Mouse (Mus musculus): ENCODE data around the gene Azin2. TPM values are rescaled to one million over a fixed set of nuclear protein-coding genes. Genes with fewer than 3 reads are reported as not detected.

The Azin2 gene
- polyA plus RNA-seq, 1 experiment from 2014 or later: 12.5 TPM

GRCm38 (mm10) chr4:128995238-128995637 lies 33.0 kb upstream of the Azin2 start:
- Histone ChIP-seq H3K27ac (ENCODE audit: low read length) (peak overlapping the region; percentile 88), H3K9ac (ENCODE audit: low read depth, low read length) (peak overlapping the region; percentile 91)
- WGBS: 59% methylated on average over 7 of the region's 7 CpGs

GRCm38 (mm10) chr4:128993675-128994074 lies 31.4 kb upstream of the Azin2 start:
- H3K27ac ChIP-seq (ENCODE audit: low read length): peak overlapping the region; percentile 88
- H3K27me3 ChIP-seq (replicated peaks; ENCODE audit: control insufficient read depth, insufficient read depth, low read length): no peaks in the 10 kb centered on the region
- H3K4me3 ChIP-seq (ENCODE audit: low read length): peak overlapping the region; percentile 83
- no peaks in the 10 kb centered on the region for H3K36me3 ChIP-seq (ENCODE audit: control insufficient read depth, insufficient read depth, low read length)
- no peak for ATAC-seq
- H3K9ac ChIP-seq (ENCODE audit: low read depth, low read length): peak overlapping the region; percentile 91
- no peaks in the 10 kb centered on the region for H3K9me3 ChIP-seq (ENCODE audit: control insufficient read depth, low read length)
- peaks cover 34% of the 10 kb centered on the region for H3K4me1 ChIP-seq (ENCODE audit: control insufficient read depth, insufficient read depth, low read length)
- peak overlapping the region; percentile 68 for H3K4me2 ChIP-seq (ENCODE audit: low read depth, low read length)
- WGBS: 2% methylated on average over 12 of the region's 12 CpGs

More at GRCm38 (mm10) chr4:128995238-128995637, 33.0 kb upstream of the Azin2 start:
- H3K4me2 ChIP-seq (ENCODE audit: low read depth, low read length): peak overlapping the region; percentile 68
- no peaks in the 10 kb centered on the region for H3K9me3 ChIP-seq (ENCODE audit: control insufficient read depth, low read length)
- no peaks in the 10 kb centered on the region; the same call in 1 of the 2 replicates for H3K36me3 ChIP-seq (ENCODE audit: control insufficient read depth, insufficient read depth, low read length)
- no peak for ATAC-seq
- no peaks in the 10 kb centered on the region for H3K27me3 ChIP-seq (replicated peaks; ENCODE audit: control insufficient read depth, insufficient read depth, low read length)
- H3K4me1 ChIP-seq (ENCODE audit: control insufficient read depth, insufficient read depth, low read length): peaks cover 37% of the 10 kb centered on the region
- H3K4me3 ChIP-seq (ENCODE audit: low read length): peak overlapping the region; percentile 83

GRCm38 (mm10) chr4:128993025-128993662 lies 30.9 kb upstream of the Azin2 start:
- H3K27me3 ChIP-seq (replicated peaks; ENCODE audit: control insufficient read depth, insufficient read depth, low read length): no peaks in the 10 kb centered on the region
- peak overlapping the region; percentile 88 for H3K27ac ChIP-seq (ENCODE audit: low read length)
- WGBS: under 1% methylated on average over 49 of the region's 49 CpGs
- peaks cover 29% of the 10 kb centered on the region for H3K4me1 ChIP-seq (ENCODE audit: control insufficient read depth, insufficient read depth, low read length)
- peak overlapping the region; percentile 68 for H3K4me2 ChIP-seq (ENCODE audit: low read depth, low read length)
- peak overlapping the region; percentile 91 for H3K9ac ChIP-seq (ENCODE audit: low read depth, low read length)
- peak overlapping the region; percentile 83 for H3K4me3 ChIP-seq (ENCODE audit: low read length)
- no peaks in the 10 kb centered on the region for H3K36me3 ChIP-seq (ENCODE audit: control insufficient read depth, insufficient read depth, low read length)
- no peaks in the 10 kb centered on the region for H3K9me3 ChIP-seq (ENCODE audit: control insufficient read depth, low read length)
- ATAC-seq: peak; percentile 95

GRCm38 (mm10) chr4:128992176-128992575 lies 29.9 kb upstream of the Azin2 start:
- H3K36me3 ChIP-seq (ENCODE audit: control insufficient read depth, insufficient read depth, low read length): no peaks in the 10 kb centered on the region
- H3K4me1 ChIP-seq (ENCODE audit: control insufficient read depth, insufficient read depth, low read length): peaks cover 24% of the 10 kb centered on the region
- no peak overlapping the region for H3K4me3 ChIP-seq (ENCODE audit: low read length)
- H3K27me3 ChIP-seq (replicated peaks; ENCODE audit: control insufficient read depth, insufficient read depth, low read length): no peaks in the 10 kb centered on the region
- H3K27ac ChIP-seq (ENCODE audit: low read length): peak overlapping the region; percentile 67
- peak overlapping the region; percentile 26; the same call in 1 of the 2 replicates for H3K4me2 ChIP-seq (ENCODE audit: low read depth, low read length)
- no peaks in the 10 kb centered on the region for H3K9me3 ChIP-seq (ENCODE audit: control insufficient read depth, low read length)
- ATAC-seq: no peak
- WGBS: 86% methylated on average over 3 of the region's 3 CpGs
- H3K9ac ChIP-seq (ENCODE audit: low read depth, low read length): no peak overlapping the region

GRCm38 (mm10) chr4:128991500-128992008 lies 29.3 kb upstream of the Azin2 start, which contains the start of gene Ak2:
Gene Ak2 (plus strand): TSS chr4:128991958.
- ATAC-seq: no peak
- Histone ChIP-seq H3K27ac (ENCODE audit: low read length) (peak within 1 kb of the TSS; percentile 67), H3K4me3 (ENCODE audit: low read length) (no peak within 1 kb of the TSS), H3K9ac (ENCODE audit: low read depth, low read length) (no peak within 1 kb of the TSS), H3K4me1 (ENCODE audit: control insufficient read depth, insufficient read depth, low read length) (peaks cover 20% of the 10 kb centered on the region), H3K36me3 (ENCODE audit: control insufficient read depth, insufficient read depth, low read length) (no peaks in the 10 kb centered on the region), H3K4me2 (ENCODE audit: low read depth, low read length) (peak within 1 kb of the TSS; percentile 26; the same call in 1 of the 2 replicates), H3K27me3 (replicated peaks; ENCODE audit: control insufficient read depth, insufficient read depth, low read length) (no peaks in the 10 kb centered on the region), H3K9me3 (ENCODE audit: control insufficient read depth, low read length) (no peaks in the 10 kb centered on the region)
- 83% methylated on average over 9 of the region's 9 CpGs for WGBS

GRCm38 (mm10) chr4:128989678-128990077 lies 27.4 kb upstream of the Azin2 start:
- Histone ChIP-seq H3K27ac (ENCODE audit: low read length) (no peak overlapping the region), H3K4me3 (ENCODE audit: low read length) (no peak overlapping the region), H3K4me2 (ENCODE audit: low read depth, low read length) (no peak overlapping the region), H3K9ac (ENCODE audit: low read depth, low read length) (no peak overlapping the region), H3K4me1 (ENCODE audit: control insufficient read depth, insufficient read depth, low read length) (peaks cover 9% of the 10 kb centered on the region; the same call in 1 of the 2 replicates), H3K27me3 (replicated peaks; ENCODE audit: control insufficient read depth, insufficient read depth, low read length) (no peaks in the 10 kb centered on the region), H3K36me3 (ENCODE audit: control insufficient read depth, insufficient read depth, low read length) (no peaks in the 10 kb centered on the region), H3K9me3 (ENCODE audit: control insufficient read depth, low read length) (no peaks in the 10 kb centered on the region)
- 49% methylated on average over 11 of the region's 11 CpGs for WGBS
- no peak for ATAC-seq

GRCm38 (mm10) chr4:128988911-128989310 lies 26.7 kb upstream of the Azin2 start:
- WGBS: 63% methylated on average over 3 of the region's 3 CpGs
- H3K36me3 ChIP-seq (ENCODE audit: control insufficient read depth, insufficient read depth, low read length): no peaks in the 10 kb centered on the region
- H3K4me2 ChIP-seq (ENCODE audit: low read depth, low read length): no peak overlapping the region
- no peak overlapping the region for H3K4me3 ChIP-seq (ENCODE audit: low read length)
- H3K27ac ChIP-seq (ENCODE audit: low read length): no peak overlapping the region
- no peak overlapping the region for H3K9ac ChIP-seq (ENCODE audit: low read depth, low read length)
- H3K4me1 ChIP-seq (ENCODE audit: control insufficient read depth, insufficient read depth, low read length): peaks cover 5% of the 10 kb centered on the region; the same call in 1 of the 2 replicates
- ATAC-seq: no peak
- no peaks in the 10 kb centered on the region for H3K9me3 ChIP-seq (ENCODE audit: control insufficient read depth, low read length)
- H3K27me3 ChIP-seq (replicated peaks; ENCODE audit: control insufficient read depth, insufficient read depth, low read length): no peaks in the 10 kb centered on the region

- no peak for ATAC-seq
- Histone ChIP-seq H3K4me2 (ENCODE audit: low read depth, low read length) (no peak overlapping the region), H3K27me3 (replicated peaks; ENCODE audit: control insufficient read depth, insufficient read depth, low read length) (no peaks in the 10 kb centered on the region), H3K4me1 (ENCODE audit: control insufficient read depth, insufficient read depth, low read length) (peaks cover 4% of the 10 kb centered on the region; the same call in 1 of the 2 replicates), H3K9ac (ENCODE audit: low read depth, low read length) (no peak overlapping the region), H3K27ac (ENCODE audit: low read length) (no peak overlapping the region), H3K36me3 (ENCODE audit: control insufficient read depth, insufficient read depth, low read length) (no peaks in the 10 kb centered on the region), H3K4me3 (ENCODE audit: low read length) (no peak overlapping the region), H3K9me3 (ENCODE audit: control insufficient read depth, low read length) (no peaks in the 10 kb centered on the region)
- 54% methylated on average over 3 of the region's 3 CpGs for WGBS
These were observed 22.4 kb upstream of the Azin2 start for GRCm38 (mm10) chr4:128984600-128984999.

- Histone ChIP-seq H3K4me2 (ENCODE audit: low read depth, low read length) (no peak overlapping the region), H3K4me3 (ENCODE audit: low read length) (no peak overlapping the region), H3K4me1 (ENCODE audit: control insufficient read depth, insufficient read depth, low read length) (peaks cover 5% of the 10 kb centered on the region; the same call in 1 of the 2 replicates), H3K9me3 (ENCODE audit: control insufficient read depth, low read length) (no peaks in the 10 kb centered on the region), H3K27ac (ENCODE audit: low read length) (peak overlapping the region; percentile 29; the same call in 1 of the 2 replicates), H3K27me3 (replicated peaks; ENCODE audit: control insufficient read depth, insufficient read depth, low read length) (no peaks in the 10 kb centered on the region), H3K9ac (ENCODE audit: low read depth, low read length) (no peak overlapping the region), H3K36me3 (ENCODE audit: control insufficient read depth, insufficient read depth, low read length) (no peaks in the 10 kb centered on the region)
- ATAC-seq: peak; percentile 66
- 51% methylated on average over 2 of the region's 2 CpGs for WGBS
These were observed 21.4 kb upstream of the Azin2 start for GRCm38 (mm10) chr4:128983656-128984055.

Measured in intestine, embryonic 16.5 days (tissue).